Mouse (Mus musculus): ENCODE measurements around the gene Bcas3. TPM values are rescaled to one million over a fixed set of nuclear protein-coding genes. Genes with fewer than 3 reads are reported as not detected.
A peak's percentile ranks its signal among the peaks of the same experiment; 100 is the strongest.

The Bcas3 gene
- polyA plus RNA-seq, 1 experiment = 17.0 TPM

DNA sequence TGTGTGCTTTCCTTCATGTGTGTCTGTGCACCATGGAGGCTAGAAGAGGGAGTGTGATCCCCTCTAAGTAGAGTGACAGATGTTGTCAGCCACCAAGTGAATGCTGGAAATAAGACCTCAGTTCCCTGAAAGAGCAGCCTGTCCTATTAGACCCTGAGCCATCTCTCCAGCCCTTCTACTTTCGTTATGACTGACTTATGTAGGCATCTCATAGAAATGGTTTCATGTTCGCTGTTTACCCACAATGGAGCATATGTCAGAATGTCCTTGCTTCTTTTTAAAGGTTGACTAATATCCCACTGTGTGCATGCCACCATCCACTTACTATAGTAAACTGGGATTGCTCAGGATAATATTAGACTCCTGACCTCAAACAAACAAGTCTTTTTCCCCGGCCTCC lies 13.2 kb downstream of the Bcas3 start:
- Histone ChIP-seq H3K27ac (ENCODE audit: insufficient read depth, low read length) (no peak overlapping the region), H3K4me1 (ENCODE audit: control insufficient read depth, insufficient read depth, low read length) (no peaks in the 10 kb centered on the region), H3K4me3 (ENCODE audit: insufficient read depth, low read length) (no peak overlapping the region)
- TF ChIP-seq POLR2A (IDR thresholded peaks at IDR 0.05; ENCODE audit: low read depth, low read length) (no peak), CTCF (IDR thresholded peaks at IDR 0.05; ENCODE audit: borderline replicate concordance, insufficient read depth, low read length) (no peak)

DNA sequence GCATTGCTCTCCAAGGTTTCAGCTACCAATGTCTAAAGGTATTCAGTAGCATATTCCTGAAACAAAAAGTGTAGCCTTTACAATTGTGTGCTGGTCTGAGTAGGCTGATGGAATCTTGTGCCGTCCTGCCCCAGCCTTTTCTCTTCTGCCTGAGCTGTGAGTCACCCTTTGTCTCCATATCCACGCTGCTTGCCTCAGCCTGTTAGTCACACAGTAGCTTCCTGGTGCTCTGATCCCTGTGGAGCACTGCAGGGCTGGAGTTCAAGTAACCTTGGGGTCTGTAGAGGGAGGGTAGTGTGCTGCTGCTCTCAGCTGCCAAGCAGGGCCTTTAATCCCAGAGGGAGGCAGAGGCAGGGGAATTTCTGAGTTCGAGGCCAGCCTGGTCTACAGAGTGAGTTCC lies 14.9 kb downstream of the Bcas3 start:
- no peak overlapping the region for H3K4me3 ChIP-seq (ENCODE audit: insufficient read depth, low read length)
- no peaks in the 10 kb centered on the region for H3K4me1 ChIP-seq (ENCODE audit: control insufficient read depth, insufficient read depth, low read length)
- TF ChIP-seq POLR2A (IDR thresholded peaks at IDR 0.05; ENCODE audit: low read depth, low read length) (no peak), CTCF (IDR thresholded peaks at IDR 0.05; ENCODE audit: borderline replicate concordance, insufficient read depth, low read length) (no peak)
- H3K27ac ChIP-seq (ENCODE audit: insufficient read depth, low read length) = peak overlapping the region; percentile 62

GRCm38 (mm10) chr11:85379091-85379490 lies 26.1 kb downstream of the Bcas3 start:
- Histone ChIP-seq H3K27ac (ENCODE audit: insufficient read depth, low read length) (no peak overlapping the region), H3K4me3 (ENCODE audit: insufficient read depth, low read length) (no peak overlapping the region), H3K4me1 (ENCODE audit: control insufficient read depth, insufficient read depth, low read length) (peaks cover 10% of the 10 kb centered on the region)
- TF ChIP-seq CTCF (IDR thresholded peaks at IDR 0.05; ENCODE audit: borderline replicate concordance, insufficient read depth, low read length) (no peak), POLR2A (IDR thresholded peaks at IDR 0.05; ENCODE audit: low read depth, low read length) (no peak)

- no peak overlapping the region for H3K27ac ChIP-seq (ENCODE audit: insufficient read depth, low read length)
These were observed 27.1 kb downstream of the Bcas3 start for GRCm38 (mm10) chr11:85380046-85380445.

GRCm38 (mm10) chr11:85382055-85382454 lies 29.1 kb downstream of the Bcas3 start:
- Histone ChIP-seq H3K27ac (ENCODE audit: insufficient read depth, low read length) (no peak overlapping the region), H3K4me3 (ENCODE audit: insufficient read depth, low read length) (no peak overlapping the region), H3K4me1 (ENCODE audit: control insufficient read depth, insufficient read depth, low read length) (peaks cover 15% of the 10 kb centered on the region)
- TF ChIP-seq POLR2A (IDR thresholded peaks at IDR 0.05; ENCODE audit: low read depth, low read length) = no peak
- TF ChIP-seq CTCF (IDR thresholded peaks at IDR 0.05; ENCODE audit: borderline replicate concordance, insufficient read depth, low read length) = peak; percentile 90

More at GRCm38 (mm10) chr11:85380046-85380445, 27.1 kb downstream of the Bcas3 start:
- no peak for TF ChIP-seq POLR2A (IDR thresholded peaks at IDR 0.05; ENCODE audit: low read depth, low read length)
- H3K4me1 ChIP-seq (ENCODE audit: control insufficient read depth, insufficient read depth, low read length) = peaks cover 15% of the 10 kb centered on the region
- no peak overlapping the region for H3K4me3 ChIP-seq (ENCODE audit: insufficient read depth, low read length)

GRCm38 (mm10) chr11:85383975-85384821 lies 31.2 kb downstream of the Bcas3 start:
- H3K4me1 ChIP-seq (ENCODE audit: control insufficient read depth, insufficient read depth, low read length) = peaks cover 11% of the 10 kb centered on the region
- H3K27ac ChIP-seq (ENCODE audit: insufficient read depth, low read length) = 0 out of 2 replicates have a peak overlapping the region, but pooled peaks have one; percentile 29
- TF ChIP-seq CTCF (IDR thresholded peaks at IDR 0.05; ENCODE audit: borderline replicate concordance, insufficient read depth, low read length) (no peak), POLR2A (IDR thresholded peaks at IDR 0.05; ENCODE audit: low read depth, low read length) (no peak)
- no peak overlapping the region for H3K4me3 ChIP-seq (ENCODE audit: insufficient read depth, low read length)

GRCm38 (mm10) chr11:85392179-85392863 lies 39.4 kb downstream of the Bcas3 start:
- TF ChIP-seq CTCF (IDR thresholded peaks at IDR 0.05; ENCODE audit: borderline replicate concordance, insufficient read depth, low read length) = no peak
- TF ChIP-seq POLR2A (IDR thresholded peaks at IDR 0.05; ENCODE audit: low read depth, low read length) = no peak
- Histone ChIP-seq H3K27ac (ENCODE audit: insufficient read depth, low read length) (peak overlapping the region; percentile 12), H3K4me3 (ENCODE audit: insufficient read depth, low read length) (no peak overlapping the region)

DNA sequence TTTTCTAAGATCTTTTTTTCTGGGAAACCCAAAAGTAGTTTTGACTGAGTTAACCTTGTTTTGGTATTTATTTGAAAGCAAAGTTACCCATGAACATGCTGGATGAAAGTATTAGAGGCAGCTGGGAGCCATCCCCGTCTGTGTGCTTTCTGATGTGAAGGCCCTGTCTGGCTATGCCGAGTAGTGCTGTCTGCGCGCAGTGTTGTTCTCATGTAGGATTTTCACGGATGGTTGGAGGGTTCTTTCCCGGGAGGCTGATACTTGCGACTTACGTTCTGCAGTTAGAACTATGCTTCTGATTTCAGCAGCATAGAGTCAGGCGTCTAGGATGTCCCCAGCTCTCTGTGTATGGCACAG lies 39.9 kb downstream of the Bcas3 start:
- 0 out of 2 replicates have a peak overlapping the region, but pooled peaks have one; percentile 12 for H3K27ac ChIP-seq (ENCODE audit: insufficient read depth, low read length)
- TF ChIP-seq POLR2A (IDR thresholded peaks at IDR 0.05; ENCODE audit: low read depth, low read length) = no peak
- TF ChIP-seq CTCF (IDR thresholded peaks at IDR 0.05; ENCODE audit: borderline replicate concordance, insufficient read depth, low read length) = no peak
- no peaks in the 10 kb centered on the region; the same call in 1 of the 2 replicates for H3K4me1 ChIP-seq (ENCODE audit: control insufficient read depth, insufficient read depth, low read length)
- no peak overlapping the region for H3K4me3 ChIP-seq (ENCODE audit: insufficient read depth, low read length)

More at GRCm38 (mm10) chr11:85392179-85392863, 39.4 kb downstream of the Bcas3 start:
- H3K4me1 ChIP-seq (ENCODE audit: control insufficient read depth, insufficient read depth, low read length) = no peaks in the 10 kb centered on the region; the same call in 1 of the 2 replicates

- no peaks in the 10 kb centered on the region; the same call in 1 of the 2 replicates for H3K4me1 ChIP-seq (ENCODE audit: control insufficient read depth, insufficient read depth, low read length)
- H3K27ac ChIP-seq (ENCODE audit: insufficient read depth, low read length) = no peak overlapping the region
- TF ChIP-seq POLR2A (IDR thresholded peaks at IDR 0.05; ENCODE audit: low read depth, low read length) (no peak), CTCF (IDR thresholded peaks at IDR 0.05; ENCODE audit: borderline replicate concordance, insufficient read depth, low read length) (no peak)
These were observed 41.0 kb downstream of the Bcas3 start for GRCm38 (mm10) chr11:85393990-85394389.

GRCm38 (mm10) chr11:85395361-85395760 lies 42.4 kb downstream of the Bcas3 start:
- H3K4me3 ChIP-seq (ENCODE audit: insufficient read depth, low read length) = no peak overlapping the region
- no peak for TF ChIP-seq POLR2A (IDR thresholded peaks at IDR 0.05; ENCODE audit: low read depth, low read length)
- no peak for TF ChIP-seq CTCF (IDR thresholded peaks at IDR 0.05; ENCODE audit: borderline replicate concordance, insufficient read depth, low read length)
- H3K4me1 ChIP-seq (ENCODE audit: control insufficient read depth, insufficient read depth, low read length) = no peaks in the 10 kb centered on the region; the same call in 1 of the 2 replicates
- H3K27ac ChIP-seq (ENCODE audit: insufficient read depth, low read length) = no peak overlapping the region

More at GRCm38 (mm10) chr11:85393990-85394389, 41.0 kb downstream of the Bcas3 start:
- H3K4me3 ChIP-seq (ENCODE audit: insufficient read depth, low read length) = no peak overlapping the region
